Mouse (Mus musculus): ENCODE measurements around the gene 3300002I08Rik. TPM values are rescaled to one million over a fixed set of nuclear protein-coding genes. Genes with fewer than 3 reads are reported as not detected.

Gene 3300002I08Rik
- polyA plus RNA-seq, 1 experiment from 2014 or later = 0.79 TPM

DNA sequence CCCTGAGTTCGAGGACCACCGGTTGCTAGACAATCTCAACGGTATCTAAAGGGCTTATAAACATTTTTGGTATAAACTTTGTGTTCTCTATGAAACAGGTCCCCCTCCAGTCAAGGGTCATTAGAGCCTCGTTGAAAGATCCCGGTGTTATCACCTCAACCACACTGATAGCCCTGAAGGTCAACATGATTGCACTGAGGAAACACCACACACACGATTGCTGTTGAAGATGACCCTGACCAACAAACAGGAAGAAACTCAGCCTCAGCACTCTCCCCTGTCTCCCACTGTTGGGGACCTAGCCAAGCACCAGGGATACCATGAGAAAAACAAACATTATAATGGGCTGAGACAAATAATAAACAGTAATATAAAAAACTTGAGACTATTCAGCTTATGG is 68.9 kb downstream of the 3300002I08Rik start:
- Histone ChIP-seq H3K9me3 (ENCODE audit: low read length) (no peaks in the 10 kb centered on the region), H3K9ac (replicated peaks) (no peak overlapping the region), H3K27ac (ENCODE audit: low read depth) (no peak overlapping the region), H3K27me3 (ENCODE audit: insufficient read depth, low read length) (no peaks in the 10 kb centered on the region), H3K4me3 (ENCODE audit: low read depth, low read length) (no peak overlapping the region), H3K36me3 (replicated peaks; ENCODE audit: insufficient read depth, low read length) (no peaks in the 10 kb centered on the region), H3K4me1 (ENCODE audit: insufficient read depth) (no peaks in the 10 kb centered on the region), H3K4me2 (ENCODE audit: low read depth, low read length) (no peak overlapping the region)
- TF ChIP-seq EP300 (IDR thresholded peaks at IDR 0.05; ENCODE audit: low read depth) = no peak
- 63% methylated on average over 6 of the region's 6 CpGs for WGBS (ENCODE audit: insufficient replicate concordance)
- DNase-seq = no peak
- ATAC-seq = no peak

Other genes with a start within 250 kb of the 3300002I08Rik start
- gene Zfp120, start 226.1 kb downstream of the 3300002I08Rik start, polyA plus RNA-seq (2015; fragmentation: Nextera tagmentation; extraction: Ambion mirVana) = 2.7 and 3.7 TPM in 2 replicates
- gene Gm10770, start 183.1 kb downstream of the 3300002I08Rik start, polyA plus RNA-seq (2015; fragmentation: Nextera tagmentation; extraction: Ambion mirVana) = not detected in 2 replicates
- gene Gm14139, start 181.0 kb downstream of the 3300002I08Rik start, polyA plus RNA-seq (2015; fragmentation: Nextera tagmentation; extraction: Ambion mirVana) = not detected in 2 replicates
- 0.72 and 1.0 TPM in 2 replicates for gene Zfp937, start 144.7 kb downstream of the 3300002I08Rik start, polyA plus RNA-seq (2015; fragmentation: Nextera tagmentation; extraction: Ambion mirVana)
- gene Gm21994, start 107.2 kb downstream of the 3300002I08Rik start, polyA plus RNA-seq (2015; fragmentation: Nextera tagmentation; extraction: Ambion mirVana) = 0.65 and 0.68 TPM in 2 replicates
- not detected in 2 replicates for gene Gm14124, start 105.2 kb downstream of the 3300002I08Rik start, polyA plus RNA-seq (2015; fragmentation: Nextera tagmentation; extraction: Ambion mirVana)
- gene Gm10130, start 39.1 kb downstream of the 3300002I08Rik start, polyA plus RNA-seq (2015; fragmentation: Nextera tagmentation; extraction: Ambion mirVana) = 0.62 TPM in 1 of 2 replicates, not detected in the other
- gene Zfp442, start 88.7 kb upstream of the 3300002I08Rik start, polyA plus RNA-seq (2015; fragmentation: Nextera tagmentation; extraction: Ambion mirVana) = 0.58 and 0.62 TPM in 2 replicates
- 0.04 TPM in 1 of 2 replicates, not detected in the other for gene Zfp345, start 122.3 kb upstream of the 3300002I08Rik start, polyA plus RNA-seq (2015; fragmentation: Nextera tagmentation; extraction: Ambion mirVana)
- 7.5 and 8.2 TPM in 2 replicates for gene Cst7, start 207.7 kb upstream of the 3300002I08Rik start, polyA plus RNA-seq (2015; fragmentation: Nextera tagmentation; extraction: Ambion mirVana)
- 38.4 and 46.0 TPM in 2 replicates for gene Apmap, start 245.8 kb upstream of the 3300002I08Rik start, polyA plus RNA-seq (2015; fragmentation: Nextera tagmentation; extraction: Ambion mirVana)